Mouse (Mus musculus) CD4-positive, CD25-positive, alpha-beta regulatory T cell, adult 4 months (primary cell): Measurements from ENCODE around the gene G6pc3. TPM values are rescaled to one million over a fixed set of nuclear protein-coding genes. Genes with fewer than 3 reads are reported as not detected.

Source experiments
- ATAC-seq: one replicate; pipeline ENCODE4 v1.8.0; 2017
- polyA plus RNA-seq, 2 experiments: library from polyadenylated mRNA; unstranded; fragments of 100-300 nt; shearing (Covaris generic); gene quantifications; one replicate each; pipeline ENCODE4 v1.2.1; 2017

The G6pc3 gene
- polyA plus RNA-seq, 2 experiments from 2014 or later: 29.1 to 53.9 TPM

- no peak for ATAC-seq
Measured at GRCm38 (mm10) chr11:102219247-102219993, 30.0 kb downstream of the G6pc3 start.

DNA sequence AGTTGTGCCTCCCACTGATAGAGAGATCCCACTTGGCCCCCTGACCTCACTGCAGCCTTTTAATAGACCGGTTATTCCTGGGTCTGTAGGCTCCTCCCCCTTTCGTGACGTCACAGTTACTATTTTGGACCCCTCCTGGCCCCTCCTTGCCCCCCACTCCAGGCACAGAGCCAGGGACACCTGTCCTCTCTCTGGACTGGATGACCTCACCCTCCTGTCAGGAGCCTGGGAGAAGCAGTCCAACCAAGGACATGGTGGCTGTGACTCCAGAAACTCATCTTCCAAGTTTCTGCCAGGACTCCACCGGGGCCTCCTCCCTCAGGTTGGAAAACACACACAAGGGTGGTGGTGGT lies 30.6 kb downstream of the G6pc3 start:
- no peak for ATAC-seq

- ATAC-seq: no peak
Measured at GRCm38 (mm10) chr11:102220451-102220850, 31.0 kb downstream of the G6pc3 start.

DNA sequence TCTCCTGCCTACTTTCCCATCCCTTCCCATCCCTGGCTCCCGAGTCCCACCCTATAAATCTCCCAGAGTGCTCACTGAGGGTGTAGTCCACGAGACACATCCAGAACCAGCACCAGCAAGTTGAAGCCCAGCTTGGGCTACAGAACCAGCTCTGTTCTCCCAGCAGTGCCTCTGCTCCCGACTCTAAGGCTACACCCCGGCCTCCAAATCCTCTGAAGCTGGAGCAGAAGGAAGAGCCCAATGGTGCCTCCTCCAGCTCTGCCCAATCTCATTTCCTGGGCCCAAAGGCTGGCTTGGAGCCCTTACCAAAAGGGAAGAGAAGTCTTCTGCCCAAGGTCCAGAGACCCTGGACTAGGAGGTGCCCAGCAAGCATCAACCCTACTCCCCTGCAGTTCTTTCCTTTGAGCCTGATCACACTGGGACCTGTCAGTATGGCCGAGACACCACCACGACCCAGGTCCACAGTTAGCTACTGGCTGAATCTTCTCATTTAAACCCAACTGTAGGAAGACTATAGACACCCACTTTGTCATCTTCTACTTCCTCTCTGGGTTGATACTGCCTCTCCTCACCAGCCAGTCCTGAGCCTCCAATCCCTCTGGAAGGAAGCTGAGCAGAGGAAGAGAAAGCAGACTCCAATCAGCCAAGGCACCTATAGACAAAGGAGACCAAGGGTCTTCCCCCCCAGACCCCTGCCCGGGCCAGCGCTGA lies 32.0 kb downstream of the G6pc3 start:
- no peak for ATAC-seq

GRCm38 (mm10) chr11:102221954-102222351 lies 32.5 kb downstream of the G6pc3 start:
- no peak for ATAC-seq

GRCm38 (mm10) chr11:102223166-102223565 lies 33.7 kb downstream of the G6pc3 start:
- ATAC-seq: peak; percentile 47

DNA sequence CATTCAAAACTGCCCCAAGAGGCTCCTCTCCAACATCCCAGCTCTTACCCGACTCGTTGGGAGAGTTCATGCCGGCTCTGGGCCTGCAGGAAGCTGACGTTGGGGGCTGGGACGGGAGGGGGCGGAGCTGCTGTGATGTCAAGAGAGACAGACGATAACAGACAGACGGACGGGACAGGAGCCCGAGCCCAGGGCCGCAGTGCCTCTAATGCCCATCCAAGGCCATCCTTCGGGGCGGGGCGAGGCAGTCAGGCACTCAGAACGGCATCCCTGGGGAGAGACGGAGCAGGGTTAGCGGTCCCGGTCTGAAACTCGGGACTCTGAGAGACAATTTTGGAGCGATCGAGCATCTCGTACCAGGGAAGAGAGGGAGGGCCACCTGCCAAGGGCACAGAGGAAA lies 35.3 kb downstream of the G6pc3 start:
- no peak for ATAC-seq

- ATAC-seq: no peak
Measured at GRCm38 (mm10) chr11:102225221-102225620, 35.8 kb downstream of the G6pc3 start.

GRCm38 (mm10) chr11:102226067-102226978 lies 36.9 kb downstream of the G6pc3 start:
- no peak for ATAC-seq

DNA sequence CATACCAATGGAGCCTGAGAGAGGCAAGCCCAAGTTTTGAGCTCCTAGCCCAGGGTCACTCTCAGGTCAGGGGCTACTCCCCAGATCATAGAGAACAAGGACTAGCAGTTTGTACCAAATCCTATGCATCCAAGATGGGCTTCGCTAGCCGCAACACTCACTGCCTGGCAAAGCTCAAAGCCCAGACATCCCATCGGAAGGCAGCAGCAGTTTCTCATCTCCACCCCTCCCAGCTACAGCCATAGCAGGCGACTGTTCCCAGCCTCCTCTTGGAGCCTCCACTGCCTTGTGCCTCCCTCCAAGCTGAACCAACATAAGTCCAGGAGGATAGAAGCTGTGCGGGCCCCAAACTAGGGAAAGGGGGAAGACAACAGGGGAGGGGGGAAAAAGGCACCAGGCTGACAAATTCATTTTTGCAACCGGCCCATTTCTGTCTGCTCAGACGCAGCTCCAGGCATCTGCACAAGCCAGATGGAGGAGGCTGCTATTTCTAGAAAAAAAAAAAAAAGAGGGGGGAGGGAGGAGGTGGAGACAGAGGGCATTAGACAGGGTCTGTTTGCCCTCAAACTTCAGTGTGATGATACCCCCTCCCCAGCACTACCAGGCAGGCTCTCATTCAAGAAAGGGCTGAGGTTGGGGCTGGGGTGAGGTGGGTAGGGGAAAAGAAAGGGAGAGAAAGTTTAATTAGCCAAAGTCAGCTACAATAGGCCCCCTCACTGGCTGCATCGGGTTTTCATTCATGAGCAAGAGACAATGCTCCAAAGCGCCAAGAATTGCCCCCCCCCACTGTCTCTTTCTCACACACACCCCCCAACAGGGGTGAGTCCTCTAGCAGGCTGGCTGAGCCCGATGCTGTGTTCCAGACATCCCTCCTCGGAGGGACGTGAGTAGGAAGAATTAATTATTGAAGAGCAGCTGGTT lies 38.1 kb downstream of the G6pc3 start:
- no peak for ATAC-seq

DNA sequence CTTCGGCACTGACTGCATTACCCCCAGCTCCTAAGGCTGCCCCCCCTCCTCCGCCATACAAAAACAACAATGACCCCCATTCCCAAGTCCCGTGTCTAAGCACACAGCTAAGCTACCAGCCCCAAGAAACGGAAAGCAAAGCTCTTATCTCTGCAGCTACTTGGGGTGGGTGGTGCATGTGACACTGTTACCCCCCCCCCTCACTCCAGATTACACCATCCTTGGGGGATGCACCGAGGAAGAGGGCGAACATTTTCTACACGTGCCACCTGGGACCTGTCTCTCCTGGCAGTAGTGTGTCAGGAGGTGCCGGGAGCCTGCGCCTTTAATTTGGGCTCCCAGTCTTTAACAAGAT lies 38.7 kb downstream of the G6pc3 start:
- no peak for ATAC-seq

DNA sequence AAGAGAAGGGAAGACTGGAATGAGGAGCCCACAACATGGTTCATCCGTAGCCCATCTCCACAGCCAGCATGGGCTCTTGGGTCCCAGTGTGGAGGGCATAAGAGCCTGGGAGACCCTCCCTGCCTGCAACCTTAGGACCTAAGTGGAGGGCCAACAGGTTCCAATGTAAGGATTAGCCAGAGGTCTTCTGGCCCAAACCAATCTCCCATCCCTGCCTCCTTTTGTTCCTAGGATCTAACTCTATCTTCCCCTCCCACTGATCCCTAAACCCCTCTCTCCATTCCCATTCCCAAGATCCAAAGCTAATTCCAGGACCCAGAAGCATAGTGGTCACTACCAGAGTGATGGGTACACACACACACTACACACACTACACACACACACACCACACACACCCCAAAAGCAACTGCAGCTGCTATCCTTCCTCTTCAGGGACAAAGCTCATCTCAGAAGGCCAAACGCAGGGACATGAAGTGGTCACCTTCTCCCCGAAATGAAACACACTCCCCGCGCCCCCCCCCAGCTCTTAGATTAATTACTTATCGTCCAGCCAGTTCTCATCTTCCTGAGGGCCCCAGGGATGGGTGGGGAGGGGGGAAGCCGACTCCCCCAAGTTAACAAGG lies 39.3 kb downstream of the G6pc3 start:
- no peak for ATAC-seq

- ATAC-seq: peak; percentile 32
Measured at GRCm38 (mm10) chr11:102229331-102229953, 40.0 kb downstream of the G6pc3 start.

GRCm38 (mm10) chr11:102230006-102230741 lies 40.8 kb downstream of the G6pc3 start, which contains the start of gene Hdac5:
Hdac5 (minus strand) TSS chr11:102230166.
- peak; percentile 93 for ATAC-seq

DNA sequence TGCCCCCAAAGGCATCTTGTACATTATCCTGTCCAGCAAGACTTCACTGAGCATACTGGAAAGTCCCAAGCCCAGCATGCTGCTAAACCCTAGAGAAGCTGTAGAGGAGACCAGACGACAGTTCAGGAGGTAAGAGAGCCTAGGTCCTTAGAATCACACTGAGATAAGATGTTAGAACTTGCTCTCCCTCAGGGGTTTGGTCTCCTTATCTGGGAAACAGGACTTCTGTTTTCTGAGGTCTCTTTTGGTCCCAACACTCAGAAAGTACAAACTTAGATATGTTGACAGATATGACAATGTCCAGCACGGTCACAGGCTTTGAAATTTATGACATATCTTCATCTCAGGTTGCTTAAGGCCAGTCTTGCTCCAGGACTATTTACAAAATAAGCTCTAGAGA lies 46.6 kb downstream of the G6pc3 start:
- ATAC-seq: no peak

- no peak for ATAC-seq
Measured at GRCm38 (mm10) chr11:102240636-102241035, 51.2 kb downstream of the G6pc3 start.

- no peak for ATAC-seq
Measured at GRCm38 (mm10) chr11:102241246-102241645, 51.8 kb downstream of the G6pc3 start.

GRCm38 (mm10) chr11:102241874-102242273 lies 52.5 kb downstream of the G6pc3 start:
- ATAC-seq: no peak
